Mouse (Mus musculus): ENCODE data around the gene Ppp3ca. TPM values are rescaled to one million over a fixed set of nuclear protein-coding genes. Genes with fewer than 3 reads are reported as not detected.
A peak's percentile ranks its signal among the peaks of the same experiment; 100 is the strongest.

Ppp3ca gene
- polyA plus RNA-seq, 1 experiment, result 24.3 TPM

DNA sequence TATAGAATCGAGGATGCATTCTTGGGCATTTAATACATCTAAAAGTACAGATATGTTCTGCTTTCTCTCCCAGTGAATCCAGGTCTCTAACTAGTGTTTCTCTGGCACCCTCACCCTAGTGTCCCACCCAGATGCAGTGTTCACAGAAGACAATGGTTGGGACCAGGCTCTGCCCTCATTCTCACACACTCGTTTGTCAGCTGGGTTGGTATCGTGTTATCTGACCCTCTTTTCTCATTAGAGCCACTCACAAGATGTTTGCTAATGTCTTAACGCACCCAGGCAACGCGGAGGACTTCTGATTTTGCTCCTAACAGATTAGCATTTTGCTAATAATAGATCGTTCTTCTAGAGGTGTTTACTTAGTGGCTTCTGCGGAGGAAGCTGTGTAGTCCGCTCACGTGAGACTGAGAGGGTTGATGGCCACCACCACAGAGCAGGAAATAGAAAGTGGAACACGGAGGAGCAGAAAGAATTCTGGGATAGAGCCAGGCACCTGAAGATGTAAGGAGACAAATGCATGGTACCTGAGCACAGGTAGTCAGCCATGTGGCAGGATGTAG, 30.6 kb downstream of the Ppp3ca start:
- Histone ChIP-seq H3K27me3 (ENCODE audit: control insufficient read depth, insufficient read depth, low read length) (no peaks in the 10 kb centered on the region), H3K4me1 (ENCODE audit: control insufficient read depth, insufficient read depth, low read length) (no peaks in the 10 kb centered on the region), H3K27ac (ENCODE audit: control insufficient read depth, insufficient read depth, low read depth, low read length) (no peak overlapping the region), H3K4me3 (ENCODE audit: control insufficient read depth, low read depth, low read length) (no peak overlapping the region), H3K36me3 (ENCODE audit: control insufficient read depth, insufficient read depth, low read length) (no peaks in the 10 kb centered on the region)
- TF ChIP-seq POLR2A (IDR thresholded peaks at IDR 0.05; ENCODE audit: control insufficient read depth, low read depth, low read length) (no peak), CTCF (IDR thresholded peaks at IDR 0.05; ENCODE audit: control insufficient read depth, insufficient read depth, insufficient replicate concordance, low read depth, low read length) (no peak)

DNA sequence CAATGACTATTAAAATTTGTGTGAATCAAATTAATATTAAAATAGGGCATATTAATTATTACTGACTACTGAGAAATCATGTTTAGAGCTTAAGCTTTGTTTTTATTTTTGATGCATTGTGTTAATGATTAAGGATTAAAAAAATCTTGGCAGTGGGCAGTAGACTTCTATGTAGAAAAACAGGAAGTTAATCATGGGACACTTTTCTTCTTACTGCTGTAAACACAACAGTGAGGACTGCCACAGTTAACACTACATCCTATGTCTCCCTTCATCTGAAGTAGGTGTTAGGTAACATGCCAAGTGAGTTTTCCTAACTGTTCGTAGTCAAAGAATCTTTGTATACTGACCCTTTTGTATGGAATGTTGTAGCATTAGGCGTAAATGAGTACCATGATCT, 32.9 kb downstream of the Ppp3ca start:
- Histone ChIP-seq H3K36me3 (ENCODE audit: control insufficient read depth, insufficient read depth, low read length) (no peaks in the 10 kb centered on the region), H3K4me1 (ENCODE audit: control insufficient read depth, insufficient read depth, low read length) (no peaks in the 10 kb centered on the region), H3K27ac (ENCODE audit: control insufficient read depth, insufficient read depth, low read depth, low read length) (no peak overlapping the region), H3K27me3 (ENCODE audit: control insufficient read depth, insufficient read depth, low read length) (no peaks in the 10 kb centered on the region), H3K4me3 (ENCODE audit: control insufficient read depth, low read depth, low read length) (no peak overlapping the region)
- no peak for TF ChIP-seq POLR2A (IDR thresholded peaks at IDR 0.05; ENCODE audit: control insufficient read depth, low read depth, low read length)
- no peak for TF ChIP-seq CTCF (IDR thresholded peaks at IDR 0.05; ENCODE audit: control insufficient read depth, insufficient read depth, insufficient replicate concordance, low read depth, low read length)

DNA sequence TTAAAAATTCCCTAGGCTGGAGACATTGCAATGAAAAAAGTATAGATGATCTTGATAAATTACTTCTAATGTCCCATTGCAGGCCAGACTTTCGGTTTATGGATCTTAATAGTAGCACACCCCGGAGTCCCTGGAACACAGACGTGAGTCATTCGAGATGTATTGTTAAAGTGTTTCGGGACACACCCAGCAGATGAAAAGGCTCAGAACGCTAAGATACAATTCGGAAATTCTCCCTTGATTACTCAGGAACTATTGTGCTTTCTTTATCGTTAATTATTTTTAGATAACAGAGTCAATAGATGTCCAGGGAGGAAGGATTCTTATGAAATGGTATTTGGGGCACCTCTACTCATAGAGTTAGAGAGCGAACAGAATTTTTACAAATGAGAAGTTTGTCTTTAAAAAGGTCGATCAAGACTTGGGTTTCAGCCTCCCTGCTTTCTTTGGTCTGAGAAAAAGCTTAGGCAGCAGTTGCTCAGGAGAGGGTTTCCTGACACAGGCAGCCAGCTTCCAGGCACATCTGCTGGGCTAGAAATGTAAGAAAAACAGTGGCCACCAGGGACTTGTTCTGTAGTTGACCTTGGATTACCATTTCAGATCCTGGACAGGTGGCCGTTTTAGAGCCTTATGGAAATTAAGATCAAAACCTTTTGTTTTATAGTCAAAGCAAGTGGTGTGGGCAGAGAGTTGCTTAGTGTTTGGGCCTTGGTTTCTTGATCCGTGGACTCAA, 34.8 kb downstream of the Ppp3ca start:
- Histone ChIP-seq H3K27ac (ENCODE audit: control insufficient read depth, insufficient read depth, low read depth, low read length) (peak overlapping the region; percentile 13; the same call in 1 of the 2 replicates), H3K27me3 (ENCODE audit: control insufficient read depth, insufficient read depth, low read length) (no peaks in the 10 kb centered on the region), H3K36me3 (ENCODE audit: control insufficient read depth, insufficient read depth, low read length) (no peaks in the 10 kb centered on the region), H3K4me3 (ENCODE audit: control insufficient read depth, low read depth, low read length) (no peak overlapping the region), H3K4me1 (ENCODE audit: control insufficient read depth, insufficient read depth, low read length) (no peaks in the 10 kb centered on the region)
- TF ChIP-seq POLR2A (IDR thresholded peaks at IDR 0.05; ENCODE audit: control insufficient read depth, low read depth, low read length) (no peak), CTCF (IDR thresholded peaks at IDR 0.05; ENCODE audit: control insufficient read depth, insufficient read depth, insufficient replicate concordance, low read depth, low read length) (no peak)

DNA sequence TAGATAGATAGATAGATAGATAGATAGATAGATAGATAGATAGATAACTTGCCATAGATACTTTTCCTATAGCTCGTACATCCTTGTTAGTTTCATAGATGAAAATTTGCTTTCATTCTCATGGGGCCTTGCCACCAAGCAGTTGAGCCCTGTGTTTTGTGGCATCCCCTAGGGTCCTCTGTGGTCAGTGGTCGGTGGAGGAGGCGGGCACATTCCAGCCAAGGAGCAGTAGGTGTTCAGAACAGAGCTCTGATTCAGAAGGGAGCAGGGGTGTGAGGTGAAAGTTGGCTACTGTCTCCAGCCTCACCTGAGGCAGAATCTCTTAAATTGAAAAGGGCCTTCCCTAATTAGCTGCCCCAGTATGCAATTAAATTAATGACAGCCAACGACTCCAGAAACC, 36.1 kb downstream of the Ppp3ca start:
- Histone ChIP-seq H3K27me3 (ENCODE audit: control insufficient read depth, insufficient read depth, low read length) (no peaks in the 10 kb centered on the region), H3K27ac (ENCODE audit: control insufficient read depth, insufficient read depth, low read depth, low read length) (no peak overlapping the region), H3K36me3 (ENCODE audit: control insufficient read depth, insufficient read depth, low read length) (no peaks in the 10 kb centered on the region), H3K4me3 (ENCODE audit: control insufficient read depth, low read depth, low read length) (no peak overlapping the region), H3K4me1 (ENCODE audit: control insufficient read depth, insufficient read depth, low read length) (no peaks in the 10 kb centered on the region)
- TF ChIP-seq CTCF (IDR thresholded peaks at IDR 0.05; ENCODE audit: control insufficient read depth, insufficient read depth, insufficient replicate concordance, low read depth, low read length), result no peak
- no peak for TF ChIP-seq POLR2A (IDR thresholded peaks at IDR 0.05; ENCODE audit: control insufficient read depth, low read depth, low read length)

DNA sequence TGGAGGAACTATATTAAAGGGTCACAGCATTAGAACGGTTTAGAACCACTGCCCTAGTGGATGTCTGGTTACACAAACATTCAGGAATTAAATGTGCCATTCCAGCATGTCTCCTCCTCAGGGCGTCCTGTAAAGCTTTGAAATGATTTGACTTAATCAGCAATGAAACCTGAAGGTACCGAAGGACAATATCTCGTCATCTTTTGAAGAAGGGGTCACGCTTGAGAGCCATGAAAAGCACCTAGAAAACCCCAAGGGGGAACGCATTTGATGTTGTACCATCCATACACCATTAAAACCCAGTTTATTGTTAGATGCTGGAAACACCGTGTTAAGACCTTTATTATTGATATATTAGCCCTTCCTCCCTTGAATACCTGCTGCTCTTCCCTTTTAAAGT, 36.8 kb downstream of the Ppp3ca start:
- H3K4me3 ChIP-seq (ENCODE audit: control insufficient read depth, low read depth, low read length), result no peak overlapping the region
- no peaks in the 10 kb centered on the region for H3K4me1 ChIP-seq (ENCODE audit: control insufficient read depth, insufficient read depth, low read length)
- H3K36me3 ChIP-seq (ENCODE audit: control insufficient read depth, insufficient read depth, low read length), result no peaks in the 10 kb centered on the region
- no peaks in the 10 kb centered on the region for H3K27me3 ChIP-seq (ENCODE audit: control insufficient read depth, insufficient read depth, low read length)
- H3K27ac ChIP-seq (ENCODE audit: control insufficient read depth, insufficient read depth, low read depth, low read length), result no peak overlapping the region
- TF ChIP-seq CTCF (IDR thresholded peaks at IDR 0.05; ENCODE audit: control insufficient read depth, insufficient read depth, insufficient replicate concordance, low read depth, low read length), result no peak
- no peak for TF ChIP-seq POLR2A (IDR thresholded peaks at IDR 0.05; ENCODE audit: control insufficient read depth, low read depth, low read length)

DNA sequence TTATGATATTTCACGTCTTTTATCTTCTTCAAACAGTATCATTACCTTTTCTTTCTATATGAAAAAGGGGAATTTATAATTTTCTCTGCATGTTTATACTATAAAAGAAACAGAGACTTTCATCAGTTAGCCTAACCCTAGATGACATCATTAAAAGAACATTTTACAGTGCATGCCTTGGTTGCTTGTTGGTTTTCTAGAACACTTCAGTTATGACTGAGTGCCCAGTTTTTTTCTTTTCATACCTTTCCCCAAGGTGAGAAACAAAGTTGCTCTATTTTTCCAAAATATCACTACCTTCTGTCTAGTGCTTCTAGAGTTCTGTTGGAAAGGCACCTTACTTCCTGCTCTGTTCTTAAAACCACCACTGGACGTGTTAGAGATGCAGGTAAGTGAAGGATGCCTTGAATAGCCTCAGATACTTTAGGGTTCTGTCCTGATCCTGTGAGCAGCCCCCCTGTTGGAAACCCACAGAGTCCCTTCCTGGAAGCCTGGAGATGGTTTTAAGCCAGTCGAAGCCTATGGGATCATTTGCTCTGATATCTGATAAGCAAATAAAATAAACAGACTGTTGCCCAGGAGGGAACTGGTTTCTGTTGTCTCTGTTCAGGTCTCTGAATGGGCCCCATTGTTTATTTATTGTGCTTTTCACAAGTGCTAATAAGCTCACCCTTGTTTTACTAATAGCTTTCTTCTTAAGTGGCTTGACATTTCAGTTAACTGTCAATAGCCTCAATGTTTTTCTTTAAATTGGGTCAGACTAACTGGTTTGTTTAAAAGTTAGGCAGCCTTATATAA, 37.5 kb downstream of the Ppp3ca start:
- no peak overlapping the region for H3K27ac ChIP-seq (ENCODE audit: control insufficient read depth, insufficient read depth, low read depth, low read length)
- TF ChIP-seq CTCF (IDR thresholded peaks at IDR 0.05; ENCODE audit: control insufficient read depth, insufficient read depth, insufficient replicate concordance, low read depth, low read length) (no peak), POLR2A (IDR thresholded peaks at IDR 0.05; ENCODE audit: control insufficient read depth, low read depth, low read length) (no peak)

DNA sequence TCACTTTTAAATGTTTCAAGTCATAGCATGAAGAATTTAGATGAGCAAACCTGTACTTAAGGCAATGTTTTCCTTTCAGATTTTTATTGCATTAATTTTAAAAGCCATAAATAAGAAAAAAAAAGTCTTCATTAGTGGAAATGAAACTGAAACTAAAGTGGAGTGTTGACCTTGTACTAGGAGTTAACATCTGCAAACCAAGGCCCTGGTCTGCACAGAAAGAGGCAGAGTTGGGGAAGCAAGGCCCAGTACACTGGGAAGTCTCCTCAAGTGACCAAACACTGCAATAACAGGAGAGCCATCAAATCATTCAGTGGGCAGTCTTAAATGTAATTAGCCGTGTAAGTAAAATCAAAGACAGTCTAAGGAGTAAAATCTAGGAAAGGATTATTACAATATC, 38.3 kb downstream of the Ppp3ca start:
- no peaks in the 10 kb centered on the region for H3K36me3 ChIP-seq (ENCODE audit: control insufficient read depth, insufficient read depth, low read length)
- H3K4me3 ChIP-seq (ENCODE audit: control insufficient read depth, low read depth, low read length), result no peak overlapping the region
- no peaks in the 10 kb centered on the region for H3K27me3 ChIP-seq (ENCODE audit: control insufficient read depth, insufficient read depth, low read length)
- TF ChIP-seq CTCF (IDR thresholded peaks at IDR 0.05; ENCODE audit: control insufficient read depth, insufficient read depth, insufficient replicate concordance, low read depth, low read length) (no peak), POLR2A (IDR thresholded peaks at IDR 0.05; ENCODE audit: control insufficient read depth, low read depth, low read length) (no peak)
- H3K27ac ChIP-seq (ENCODE audit: control insufficient read depth, insufficient read depth, low read depth, low read length), result no peak overlapping the region
- no peaks in the 10 kb centered on the region for H3K4me1 ChIP-seq (ENCODE audit: control insufficient read depth, insufficient read depth, low read length)

More for the DNA sequence above, 37.5 kb downstream of the Ppp3ca start:
- H3K27me3 ChIP-seq (ENCODE audit: control insufficient read depth, insufficient read depth, low read length), result no peaks in the 10 kb centered on the region
- no peaks in the 10 kb centered on the region for H3K36me3 ChIP-seq (ENCODE audit: control insufficient read depth, insufficient read depth, low read length)
- no peaks in the 10 kb centered on the region for H3K4me1 ChIP-seq (ENCODE audit: control insufficient read depth, insufficient read depth, low read length)
- H3K4me3 ChIP-seq (ENCODE audit: control insufficient read depth, low read depth, low read length), result no peak overlapping the region
